Mouse (Mus musculus): ENCODE results near the gene Trem1.

Gene Trem1

DNA sequence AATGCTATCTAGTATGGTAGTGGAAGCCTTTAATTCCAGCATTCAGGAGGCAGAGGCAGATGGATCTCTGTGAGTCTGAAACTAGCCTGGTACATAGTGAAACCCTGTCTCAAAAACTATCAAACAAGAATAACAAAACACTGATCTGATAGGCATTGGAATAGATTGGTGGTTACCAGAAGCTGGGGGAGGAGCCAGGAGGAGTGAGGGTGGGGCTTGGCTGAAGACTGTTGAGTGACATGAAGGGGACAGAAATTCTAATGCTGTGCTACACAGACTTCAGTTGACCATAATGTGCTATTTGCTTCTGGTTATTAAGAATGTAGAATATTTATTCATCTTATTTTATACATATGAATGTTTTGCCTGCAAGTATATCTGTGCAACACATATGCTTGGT, 35.7 kb downstream of the Trem1 start:
- no peak for DNase-seq (ENCODE audit: low spot score)

GRCm38 (mm10) chr17:48269833-48270232, 37.3 kb downstream of the Trem1 start:
- no peak for DNase-seq (ENCODE audit: low spot score)

DNA sequence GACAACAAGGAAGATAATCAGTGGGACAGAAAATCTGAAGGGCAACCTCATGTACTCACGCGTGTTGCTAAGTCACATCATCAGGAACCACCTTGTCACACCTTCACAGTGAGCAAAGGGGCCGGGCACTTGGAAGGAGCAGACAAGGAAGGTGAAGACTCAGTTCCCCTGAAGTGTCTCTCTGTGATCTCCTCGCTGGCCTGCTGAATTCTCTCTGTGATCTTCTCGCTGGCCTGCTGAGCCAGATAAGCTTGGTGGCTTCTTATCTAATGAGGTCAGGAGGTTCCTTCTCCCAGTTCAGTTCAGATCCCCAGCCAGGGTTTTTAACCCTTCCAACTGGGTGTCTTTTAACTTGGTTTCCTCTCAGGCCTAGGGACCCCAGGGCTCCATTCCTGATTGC, 39.6 kb downstream of the Trem1 start:
- no peak for DNase-seq (ENCODE audit: low spot score)

DNA sequence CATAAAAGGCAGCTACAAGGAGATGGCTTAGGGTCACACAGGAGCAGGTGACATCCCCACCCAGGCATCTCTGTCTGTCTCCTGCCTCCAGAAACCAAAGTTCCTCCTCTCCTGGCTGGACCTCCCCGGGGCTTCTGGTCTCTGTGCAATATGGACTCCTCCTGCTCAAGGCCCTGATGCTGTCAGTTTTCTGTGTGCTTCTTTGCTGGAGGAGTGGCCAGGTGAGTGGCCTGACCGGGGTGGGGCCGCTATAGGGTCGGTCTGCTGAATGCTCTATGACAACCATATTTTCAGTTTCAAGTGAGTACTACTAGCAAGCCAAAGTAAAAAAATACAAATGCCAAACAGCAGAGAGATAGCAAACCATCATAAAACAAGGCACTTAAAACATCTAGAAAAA, 40.0 kb downstream of the Trem1 start:
- DNase-seq (ENCODE audit: low spot score): no peak

DNA sequence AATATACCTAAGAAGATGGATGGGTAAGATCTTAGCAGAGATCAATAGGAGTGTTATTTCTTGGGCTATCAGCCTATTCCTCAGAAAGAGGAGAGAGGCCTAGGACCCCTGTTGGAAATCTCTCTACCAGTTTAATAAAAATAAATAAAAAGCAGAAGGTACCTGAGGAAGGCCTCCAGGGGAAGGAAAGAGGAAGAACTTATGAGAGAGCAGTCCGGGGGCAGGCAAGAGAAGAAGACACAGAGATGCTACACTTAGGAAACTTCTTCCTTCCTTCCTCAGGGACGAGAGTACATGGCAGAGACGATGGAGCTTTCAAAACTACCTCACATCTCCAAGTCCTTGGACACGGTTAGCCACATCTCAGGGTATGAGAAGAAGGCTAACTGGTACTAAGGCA, 41.5 kb downstream of the Trem1 start:
- no peak for DNase-seq (ENCODE audit: low spot score)

DNA sequence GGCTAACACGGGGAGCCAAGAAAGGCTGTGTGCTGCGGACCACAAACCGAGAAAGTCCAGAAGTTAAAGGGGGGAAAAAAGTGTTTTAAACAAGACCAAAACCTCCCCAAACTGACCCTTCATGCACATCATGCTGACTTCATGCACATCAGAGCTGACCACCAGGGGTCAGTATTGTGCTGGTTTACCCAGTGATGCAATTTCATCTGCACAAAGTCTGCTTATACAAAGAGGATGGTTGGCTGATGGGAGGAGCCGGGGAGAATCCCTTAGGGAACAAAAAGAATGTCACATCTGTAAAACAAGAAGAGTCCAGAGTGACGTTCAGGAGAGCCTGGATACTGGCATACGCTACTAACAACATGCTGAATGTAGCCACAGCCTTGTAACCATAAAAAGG, 42.3 kb downstream of the Trem1 start:
- DNase-seq (ENCODE audit: low spot score): peak; percentile 58

DNA sequence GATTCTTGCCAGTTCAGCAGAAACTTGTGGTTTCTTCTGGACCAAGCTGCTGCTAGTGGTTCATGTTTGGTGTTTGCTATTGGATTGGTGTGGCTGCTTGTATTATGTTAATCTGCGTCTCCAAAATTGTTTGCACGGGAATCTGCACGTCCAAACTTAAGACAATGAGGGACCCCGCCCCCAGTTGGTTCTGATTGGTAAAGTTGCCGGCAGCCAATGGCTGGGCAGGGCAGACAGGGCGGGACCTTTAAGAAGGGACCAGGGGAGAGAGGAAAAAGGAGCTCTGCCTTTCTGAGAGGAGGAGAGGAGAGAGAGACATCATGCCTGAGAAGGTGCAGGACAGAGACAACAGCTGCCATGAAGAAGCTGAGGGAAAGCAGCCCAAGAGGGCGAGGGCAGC, 43.2 kb downstream of the Trem1 start:
- no peak for DNase-seq (ENCODE audit: low spot score)

DNA sequence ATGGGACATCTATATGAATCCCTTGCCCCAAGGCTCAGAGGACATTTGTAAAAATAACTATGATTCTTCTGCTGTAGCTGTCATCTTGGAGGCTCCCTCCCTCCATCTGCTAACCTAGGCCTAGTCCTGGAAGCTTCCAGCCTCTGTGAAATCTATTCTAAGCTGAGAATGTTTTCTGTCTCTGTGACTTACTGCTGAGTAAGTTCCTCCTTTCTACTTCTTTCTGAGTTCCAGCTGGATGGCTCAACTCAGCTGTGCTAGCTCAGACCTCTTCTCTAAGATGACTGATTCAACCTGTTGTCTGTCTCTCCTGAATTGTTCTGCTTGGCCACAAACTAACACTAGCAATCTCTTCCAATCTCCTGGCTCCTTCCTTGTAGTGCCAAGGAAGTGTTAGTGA, 45.8 kb downstream of the Trem1 start:
- no peak for DNase-seq (ENCODE audit: low spot score)

- no peak for DNase-seq (ENCODE audit: low spot score)
Measured at GRCm38 (mm10) chr17:48279002-48279401, 46.4 kb downstream of the Trem1 start.

DNA sequence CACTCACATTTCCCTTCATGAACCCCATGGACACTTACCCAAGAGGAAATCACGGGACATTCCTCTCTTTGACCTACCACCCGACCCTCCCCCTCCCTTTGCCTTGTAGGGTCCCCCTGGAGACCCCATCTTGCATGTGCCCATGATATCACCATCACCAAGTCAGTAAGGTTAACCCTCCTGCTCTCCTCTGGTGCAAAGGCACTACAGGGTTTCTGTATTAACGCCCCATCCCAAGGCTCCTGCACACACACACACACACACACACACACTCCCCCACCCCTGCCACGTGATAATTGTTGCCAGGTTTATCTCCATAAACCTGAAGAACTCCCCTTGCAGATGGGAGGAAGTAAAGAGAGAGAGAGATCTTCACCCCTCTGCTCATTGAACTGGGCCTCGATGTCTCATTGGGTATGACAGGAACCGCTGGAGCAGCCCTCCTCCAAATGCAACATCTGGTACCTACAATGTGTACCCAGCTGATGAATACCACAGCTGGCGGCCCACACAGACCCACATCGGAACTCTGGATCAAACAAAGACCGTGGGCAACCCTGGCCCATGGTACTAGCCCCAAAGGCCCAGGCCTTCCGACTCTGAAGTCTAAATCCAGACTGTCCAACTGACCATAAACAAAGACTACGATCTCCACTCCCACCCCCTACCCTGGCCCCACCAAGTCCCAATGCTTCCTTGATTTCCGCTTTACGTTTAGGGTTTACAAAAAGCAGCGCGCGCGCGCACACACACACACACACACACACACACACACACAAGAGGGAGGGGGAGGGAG, 48.6 kb downstream of the Trem1 start:
- DNase-seq (ENCODE audit: low spot score): no peak

GRCm38 (mm10) chr17:48281739-48282085, 49.1 kb downstream of the Trem1 start:
- DNase-seq (ENCODE audit: low spot score): no peak

- no peak for DNase-seq (ENCODE audit: low spot score)
Measured at GRCm38 (mm10) chr17:48286765-48287164, 54.2 kb downstream of the Trem1 start.

DNA sequence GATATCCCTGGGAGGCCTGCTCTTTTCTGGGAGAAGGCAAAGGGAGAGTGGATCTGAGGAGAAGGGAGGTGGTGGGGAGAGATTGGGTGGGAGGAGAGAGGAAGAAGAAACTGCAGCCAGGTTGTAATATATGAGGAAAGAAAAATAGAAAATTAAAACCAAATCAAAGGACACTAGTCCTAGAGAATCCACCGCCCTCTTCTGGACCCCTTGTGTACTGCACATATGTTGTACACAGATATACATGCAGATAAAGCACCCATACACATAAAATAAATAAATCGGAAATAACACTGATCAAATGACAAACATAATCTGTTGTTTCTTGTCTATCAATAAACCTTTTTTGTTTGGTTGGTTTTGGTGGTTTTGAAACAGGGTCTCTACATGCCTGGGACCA, 54.7 kb downstream of the Trem1 start:
- DNase-seq (ENCODE audit: low spot score): no peak

GRCm38 (mm10) chr17:48293500-48294194, 61.1 kb downstream of the Trem1 start:
- DNase-seq (ENCODE audit: low spot score): no peak

Measured in ovary, postnatal 10 days (tissue).